Mouse (Mus musculus): ENCODE data around the gene Pdcd2l.

Pdcd2l gene

GRCm38 (mm10) chr7:34196132-34197128, at the start of gene Pdcd2l:
Gene Pdcd2l (minus strand): TSS chr7:34196661.
- peak; percentile 93 for ATAC-seq (ENCODE audit: low TSS enrichment)

DNA sequence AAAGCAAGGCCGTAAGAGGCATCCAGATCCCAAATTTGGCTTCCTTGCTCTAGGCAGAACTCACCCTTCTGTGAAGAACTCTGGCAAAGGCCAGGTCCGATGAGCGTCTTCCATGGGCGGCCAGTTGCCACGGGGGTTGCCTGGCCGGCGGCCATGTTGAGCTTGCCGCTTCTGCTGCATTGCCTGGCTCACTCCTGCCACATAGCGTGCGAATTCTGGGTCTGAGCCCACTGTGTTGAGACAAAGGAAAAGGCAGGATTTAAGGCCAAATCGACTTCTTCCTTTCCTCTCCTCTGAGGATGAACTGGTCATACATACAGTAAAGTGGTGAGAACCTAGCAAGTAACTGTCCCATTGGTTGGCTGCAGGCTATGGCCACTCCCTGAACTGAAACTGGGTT, 45.7 kb upstream of the Pdcd2l start:
- no peak for ATAC-seq (ENCODE audit: low TSS enrichment)

- no peak for ATAC-seq (ENCODE audit: low TSS enrichment)
Measured at GRCm38 (mm10) chr7:34238086-34238485, 41.6 kb upstream of the Pdcd2l start.

DNA sequence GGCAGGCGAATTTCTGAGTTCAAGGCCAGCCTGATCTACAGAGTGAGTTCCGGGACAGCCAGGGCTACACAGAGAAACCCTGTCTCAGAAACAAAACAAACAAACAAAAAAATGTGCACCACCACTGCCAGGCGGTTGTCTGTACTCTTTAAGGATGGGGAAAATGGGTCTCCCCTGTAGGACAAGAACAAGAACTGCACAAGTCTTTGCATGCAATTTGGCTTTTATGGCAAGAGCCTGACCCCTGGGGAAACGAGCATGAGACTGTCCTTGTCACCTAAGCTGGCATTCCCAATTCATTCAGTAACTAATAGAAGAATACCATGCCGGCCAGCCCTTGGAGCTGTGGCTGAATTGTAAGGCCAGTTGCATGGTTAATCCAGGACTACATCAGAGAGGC, 39.1 kb upstream of the Pdcd2l start:
- no peak for ATAC-seq (ENCODE audit: low TSS enrichment)

GRCm38 (mm10) chr7:34234610-34235561, 38.4 kb upstream of the Pdcd2l start:
- ATAC-seq (ENCODE audit: low TSS enrichment) = peak; percentile 13; the same call in 1 of the 2 replicates

DNA sequence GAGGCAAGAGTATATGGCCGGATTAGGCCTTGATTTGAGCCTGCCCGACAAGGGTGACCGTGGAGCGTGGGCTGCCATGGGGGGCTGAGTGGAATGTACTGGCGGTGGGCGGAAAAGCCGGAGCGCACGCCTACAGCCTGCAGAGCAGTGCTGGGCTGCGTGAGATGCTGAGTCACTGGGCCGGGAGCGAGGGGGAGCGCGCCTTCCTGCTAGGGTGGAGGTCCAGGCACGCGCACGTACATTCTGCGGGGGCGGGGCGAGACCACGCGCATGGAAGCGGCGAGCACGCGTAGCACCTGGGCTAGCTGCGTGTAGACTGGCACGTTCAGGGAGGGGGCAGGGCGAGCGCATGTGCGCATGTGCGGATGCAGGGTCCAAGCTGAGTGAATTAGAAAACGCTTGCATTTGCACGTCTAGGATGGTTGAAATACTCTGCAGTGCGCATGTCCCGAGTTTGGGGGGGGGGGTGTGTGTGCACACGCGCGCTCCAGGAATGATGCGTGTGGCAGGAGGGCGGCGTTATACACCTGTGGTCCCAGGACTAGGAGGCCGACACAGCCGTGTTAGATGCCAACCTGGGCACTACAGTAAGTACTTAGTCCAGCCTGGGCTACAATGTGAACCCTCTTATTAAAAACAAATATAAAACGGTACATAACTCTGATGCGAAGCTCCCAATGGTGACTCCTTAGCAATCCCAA, 37.6 kb upstream of the Pdcd2l start:
- peak; percentile 74 for ATAC-seq (ENCODE audit: low TSS enrichment)

DNA sequence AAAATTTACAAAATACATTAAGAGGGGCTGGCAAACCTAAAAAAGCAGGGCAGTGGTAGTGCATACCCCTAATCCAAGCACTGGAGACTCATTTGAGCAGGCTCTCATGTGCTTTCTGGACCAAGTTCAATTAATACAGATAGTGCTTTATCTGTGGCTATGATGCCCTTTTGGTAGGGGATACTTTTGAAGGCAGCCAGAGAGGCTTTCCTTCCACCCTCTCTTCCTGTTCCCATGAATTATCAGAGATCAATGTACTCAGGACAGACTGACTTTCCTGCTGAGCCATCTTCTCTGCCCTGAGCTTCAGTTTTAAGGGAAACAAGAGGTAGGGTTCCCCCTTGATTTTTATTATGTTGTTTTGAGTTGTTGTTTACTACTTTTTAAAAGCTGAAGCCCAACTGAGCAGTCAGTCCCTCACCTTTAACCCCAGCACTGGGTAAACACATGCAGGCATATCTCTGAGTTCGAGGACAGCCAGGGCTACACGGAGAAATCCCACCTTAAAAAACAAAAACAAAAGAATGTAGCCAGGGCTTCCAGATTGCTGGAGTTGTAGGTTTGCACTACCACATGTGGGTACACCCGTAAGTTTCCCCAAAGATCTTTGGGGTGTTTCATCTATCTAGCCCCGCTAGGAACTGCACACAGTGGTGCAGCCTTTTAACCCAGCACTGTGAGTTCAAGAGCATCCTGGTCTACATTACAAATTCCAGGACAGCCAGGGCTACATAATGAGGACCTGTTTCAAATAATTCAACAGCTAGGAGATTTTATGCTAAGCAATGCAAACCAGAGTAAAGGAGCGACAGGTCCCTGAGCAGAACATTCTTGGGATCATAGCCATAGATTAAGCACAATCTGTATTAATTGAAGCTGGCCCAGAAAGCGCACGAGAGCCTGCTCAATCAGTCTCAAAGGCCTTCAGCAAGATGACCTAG, 36.6 kb upstream of the Pdcd2l start:
- no peak for ATAC-seq (ENCODE audit: low TSS enrichment)

DNA sequence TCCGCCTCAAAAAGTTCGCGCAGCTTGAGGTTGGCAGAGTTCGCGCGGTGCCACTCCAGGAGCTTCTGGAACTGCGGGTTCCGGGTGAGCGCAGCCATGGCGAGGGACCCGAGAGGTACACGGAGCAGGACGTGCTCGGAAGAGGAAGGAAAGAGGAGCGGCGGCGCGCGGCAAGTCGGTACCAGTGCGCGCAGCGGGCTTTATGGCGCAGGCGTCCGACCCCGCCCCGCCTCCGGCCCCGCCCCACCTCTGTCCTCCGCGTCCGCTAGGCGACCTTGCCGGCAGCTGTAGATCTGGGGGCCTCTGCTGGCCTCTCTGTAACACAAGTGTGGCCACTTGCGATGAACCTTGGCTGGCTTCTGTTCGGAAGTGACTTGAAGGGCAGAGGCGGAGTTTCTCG, 33.7 kb upstream of the Pdcd2l start, which contains the start of gene Gpi1:
TSS of gene Gpi1 (minus strand) at position 221 of the 400 bp plus-strand sequence.
- peak; percentile 35 for ATAC-seq (ENCODE audit: low TSS enrichment)

GRCm38 (mm10) chr7:34229691-34230111, 33.2 kb upstream of the Pdcd2l start:
- ATAC-seq (ENCODE audit: low TSS enrichment) = peak; percentile 21; the same call in 1 of the 2 replicates

GRCm38 (mm10) chr7:34229153-34229552, 32.7 kb upstream of the Pdcd2l start:
- no peak for ATAC-seq (ENCODE audit: low TSS enrichment)

- ATAC-seq (ENCODE audit: low TSS enrichment) = no peak
Measured at GRCm38 (mm10) chr7:34228641-34229040, 32.2 kb upstream of the Pdcd2l start.

GRCm38 (mm10) chr7:34226846-34227245, 30.4 kb upstream of the Pdcd2l start:
- ATAC-seq (ENCODE audit: low TSS enrichment) = no peak

- ATAC-seq (ENCODE audit: low TSS enrichment) = peak; percentile 53
Measured at GRCm38 (mm10) chr7:34226086-34226485, 29.6 kb upstream of the Pdcd2l start.

DNA sequence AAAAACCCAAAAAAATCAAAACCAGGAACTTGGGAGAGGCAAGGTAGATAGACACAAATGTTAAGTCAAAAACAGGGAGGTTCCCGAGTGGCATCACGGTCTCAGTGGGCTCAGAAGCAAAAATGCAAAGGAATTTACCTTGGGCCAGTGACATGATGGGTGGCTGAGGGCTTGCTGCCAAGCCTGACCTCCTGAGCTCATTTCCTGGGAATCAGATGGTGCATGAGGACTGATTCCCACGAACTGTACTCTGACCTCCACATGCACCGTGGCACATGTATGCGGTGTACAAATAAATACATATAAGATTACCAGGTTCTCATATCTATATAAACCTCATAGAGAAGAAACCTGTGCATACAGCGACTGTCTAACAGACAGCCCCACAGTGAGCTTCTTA, 27.8 kb upstream of the Pdcd2l start:
- no peak for ATAC-seq (ENCODE audit: low TSS enrichment)

GRCm38 (mm10) chr7:34222340-34222739, 25.9 kb upstream of the Pdcd2l start:
- no peak for ATAC-seq (ENCODE audit: low TSS enrichment)

- no peak for ATAC-seq (ENCODE audit: low TSS enrichment)
Measured at GRCm38 (mm10) chr7:34221594-34222250, 25.3 kb upstream of the Pdcd2l start.

DNA sequence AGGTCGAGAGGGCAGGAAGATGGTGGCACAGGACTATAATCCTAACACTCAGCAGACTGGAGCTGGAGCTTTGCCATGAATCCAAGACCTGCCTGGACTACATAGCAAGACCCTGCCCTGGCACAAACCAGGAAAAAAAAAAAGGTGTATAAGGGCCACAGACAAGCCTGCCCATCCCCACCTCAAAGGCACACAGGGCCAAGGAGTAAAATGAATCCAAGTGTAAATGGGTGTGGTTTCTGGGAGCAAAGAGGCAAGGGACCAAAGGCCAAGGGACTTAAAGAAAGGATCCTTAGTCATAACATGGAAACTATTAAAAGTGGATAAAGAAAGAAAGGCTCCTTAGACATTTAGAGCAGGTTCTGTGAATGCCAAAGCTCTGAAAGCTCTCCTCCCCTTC, 22.0 kb upstream of the Pdcd2l start:
- ATAC-seq (ENCODE audit: low TSS enrichment) = no peak

DNA sequence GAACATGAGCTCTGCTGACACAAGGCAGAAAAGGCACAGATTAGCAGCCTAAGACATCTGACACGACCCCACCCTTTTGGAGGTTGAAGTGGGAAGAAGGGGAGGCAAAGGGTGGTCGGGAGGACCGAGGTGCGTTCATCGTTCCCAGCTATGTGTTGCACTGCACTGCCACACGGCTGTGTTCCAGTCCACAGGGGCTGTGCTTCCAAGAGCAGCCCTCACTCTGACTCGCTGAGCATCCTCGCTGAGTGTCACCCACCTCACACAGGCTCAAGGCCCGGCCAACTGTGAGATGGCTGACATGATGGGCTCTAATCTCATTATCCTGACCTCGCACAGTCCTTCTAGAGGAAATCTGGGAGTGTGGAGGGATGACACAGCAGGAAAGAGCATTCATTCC, 20.0 kb upstream of the Pdcd2l start:
- no peak for ATAC-seq (ENCODE audit: low TSS enrichment)

- no peak for ATAC-seq (ENCODE audit: low TSS enrichment)
Measured at GRCm38 (mm10) chr7:34215481-34215880, 19.0 kb upstream of the Pdcd2l start.

DNA sequence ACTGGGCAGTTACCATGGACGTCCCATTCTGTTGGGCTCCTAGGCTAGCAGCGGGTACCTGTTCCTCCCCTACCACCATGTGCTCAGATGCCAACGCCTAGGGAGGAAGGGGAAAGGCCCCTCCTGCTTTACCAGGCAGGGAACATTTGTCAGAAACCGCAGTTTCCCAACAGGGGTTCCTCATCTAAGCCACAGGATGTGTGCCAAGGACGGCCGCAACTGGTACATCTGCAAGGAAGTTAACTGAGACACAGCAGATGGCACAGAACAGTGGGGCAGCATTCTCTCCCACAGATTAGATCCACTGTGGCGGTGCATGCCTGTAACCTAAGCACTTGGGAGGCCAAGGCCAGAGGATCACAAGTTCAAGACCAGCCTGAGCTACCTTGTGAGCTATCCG, 18.2 kb upstream of the Pdcd2l start:
- no peak for ATAC-seq (ENCODE audit: low TSS enrichment)
